Mouse (Mus musculus): ENCODE data around the gene Gne.

DNA sequence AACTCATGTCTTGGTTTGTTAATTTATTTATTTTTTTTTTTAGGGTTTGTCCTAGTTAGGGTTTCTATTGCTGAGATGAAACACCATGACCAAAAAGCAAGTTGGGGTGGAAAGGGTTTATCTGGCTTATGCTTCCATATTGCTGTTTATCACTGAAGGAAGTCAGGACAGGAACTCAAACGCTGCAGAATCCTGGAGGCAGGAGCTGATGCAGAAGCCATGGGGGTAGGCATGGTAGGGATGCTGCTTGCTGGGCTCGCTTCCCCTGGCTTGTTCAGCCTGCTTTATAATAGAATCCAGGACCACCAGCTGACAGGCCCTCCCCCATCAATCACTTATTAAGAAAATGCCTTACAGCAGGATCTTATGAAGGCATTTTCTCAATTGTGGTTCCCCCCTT is 73.1 kb downstream of the Gne start:
- TF ChIP-seq CTCF (IDR thresholded peaks at IDR 0.05; ENCODE audit: low read depth) (no peak), EP300 (IDR thresholded peaks at IDR 0.05; ENCODE audit: low read depth) (no peak)

All from liver, postnatal 0 days (tissue).